Comparison of ENCODE assay signal across 8 mouse cellular contexts in the genomic region with DNA sequence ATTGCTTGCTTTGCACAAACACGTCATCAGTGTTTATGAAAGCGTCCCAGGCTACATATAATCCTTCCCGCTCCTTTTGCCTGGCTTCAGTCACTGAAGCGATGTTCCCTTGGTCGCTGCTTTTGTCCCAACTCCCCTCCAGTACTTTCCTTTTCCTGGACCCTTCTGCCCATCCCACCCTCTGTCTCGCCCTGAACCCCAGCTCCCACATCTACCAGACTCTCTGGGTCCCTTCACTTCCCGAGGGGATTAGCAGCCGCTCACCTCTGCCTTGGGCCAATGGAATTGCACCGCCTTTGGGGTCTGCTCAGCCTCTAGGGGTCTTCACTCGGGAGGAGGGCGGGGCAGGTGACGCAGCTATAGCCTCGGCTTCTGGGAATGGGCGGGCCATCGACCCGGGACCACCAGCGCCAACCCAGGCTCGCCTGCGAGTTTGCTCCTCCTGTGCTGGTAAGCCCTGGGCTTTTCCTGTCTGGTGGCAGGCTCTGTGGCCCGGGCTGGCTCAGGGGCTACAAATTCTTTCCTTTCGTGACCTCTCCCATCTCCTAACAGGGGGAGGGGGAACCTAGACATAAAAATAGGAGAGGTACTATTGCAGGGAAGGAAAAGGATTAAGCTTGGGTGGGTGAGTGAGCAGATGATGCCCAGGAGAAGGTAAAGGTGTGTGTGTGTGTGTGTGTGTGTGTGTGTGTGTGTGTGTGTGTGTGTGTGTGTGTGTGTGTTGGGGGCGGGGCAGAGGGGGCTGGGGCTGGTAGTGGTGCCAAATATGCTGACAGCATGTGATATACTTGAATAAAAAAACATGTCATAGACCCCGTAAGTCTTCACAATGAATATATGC. TPM values are rescaled to one million over a fixed set of nuclear protein-coding genes. Genes with fewer than 3 reads are reported as not detected.
A peak's percentile ranks its signal among the peaks of the same experiment; 100 is the strongest.
DNase-seq lines count a peak whose midpoint lies in the region; ATAC-seq and TF ChIP-seq lines count a peak whose summit lies in the region.

A gene (minus strand): TSS at position 330 of the 841 bp plus-strand sequence.

- TF ChIP-seq EP300 in heart, adult 2 months (IDR thresholded peaks at IDR 0.05; ENCODE audit: insufficient read depth, low read depth, low read length) = no peak

- peaks cover 3% of the 10 kb centered on the region; the same call in 1 of the 2 replicates for H3K27me3 ChIP-seq in spleen, adult 2 months (ENCODE audit: control insufficient read depth, insufficient read depth, low read length)
- no peaks in the 10 kb centered on the region for H3K27me3 ChIP-seq in heart, adult 2 months (ENCODE audit: control insufficient read depth, insufficient read depth, low read length)
- H3K27me3 ChIP-seq in kidney, postnatal 0 days (ENCODE audit: insufficient read depth, low read length) = no peaks in the 10 kb centered on the region
- no peaks in the 10 kb centered on the region for H3K27me3 ChIP-seq in lung, embryonic 14.5 days (ENCODE audit: insufficient read depth, low read length)

- H3K4me2 ChIP-seq in kidney, postnatal 0 days (ENCODE audit: low read length) = peak within 1 kb of the TSS; percentile 83
- H3K4me2 ChIP-seq in lung, embryonic 14.5 days = peak within 1 kb of the TSS; percentile 67

- H3K9ac ChIP-seq in heart, adult 2 months (ENCODE audit: low read depth, low read length) = peak within 1 kb of the TSS; percentile 46
- H3K9ac ChIP-seq in kidney, postnatal 0 days (ENCODE audit: low read depth, low read length) = peak within 1 kb of the TSS; percentile 60
- H3K9ac ChIP-seq in lung, embryonic 14.5 days = peak within 1 kb of the TSS; percentile 59

- no peaks in the 10 kb centered on the region for H3K36me3 ChIP-seq in spleen, adult 2 months (ENCODE audit: control insufficient read depth, insufficient read depth, low read length)
- H3K36me3 ChIP-seq in heart, adult 2 months (ENCODE audit: control insufficient read depth, insufficient read depth, low read length) = no peaks in the 10 kb centered on the region
- no peaks in the 10 kb centered on the region for H3K36me3 ChIP-seq in kidney, postnatal 0 days (ENCODE audit: insufficient read depth, low read length)
- no peaks in the 10 kb centered on the region for H3K36me3 ChIP-seq in lung, embryonic 14.5 days (ENCODE audit: insufficient read depth)

- peaks cover 2% of the 10 kb centered on the region for H3K4me1 ChIP-seq in spleen, adult 2 months (ENCODE audit: control insufficient read depth, insufficient read depth, insufficient read length)
- peaks cover 1% of the 10 kb centered on the region; the same call in 1 of the 2 replicates for H3K4me1 ChIP-seq in heart, adult 2 months (ENCODE audit: control insufficient read depth, insufficient read depth, low read length)
- H3K4me1 ChIP-seq in kidney, postnatal 0 days (replicated peaks; ENCODE audit: insufficient read depth, low read length) = no peaks in the 10 kb centered on the region
- no peaks in the 10 kb centered on the region for H3K4me1 ChIP-seq in lung, embryonic 14.5 days (ENCODE audit: insufficient read depth)

- no peak within 1 kb of the TSS for H3K27ac ChIP-seq in spleen, adult 2 months (ENCODE audit: insufficient read depth, low read length)
- H3K27ac ChIP-seq in heart, adult 2 months = peak within 1 kb of the TSS; percentile 23
- peak within 1 kb of the TSS; percentile 26; the same call in 1 of the 2 replicates for H3K27ac ChIP-seq in kidney, postnatal 0 days
- H3K27ac ChIP-seq in lung, embryonic 14.5 days (ENCODE audit: low read depth) = peak within 1 kb of the TSS; percentile 83

- TF ChIP-seq POLR2A in spleen, adult 2 months (IDR thresholded peaks at IDR 0.05; ENCODE audit: low read depth, low read length) = no peak
- TF ChIP-seq POLR2A in heart, adult 2 months (IDR thresholded peaks at IDR 0.05; ENCODE audit: insufficient read depth, low read depth, low read length) = no peak

- peak; percentile 95 for ATAC-seq in kidney, postnatal 0 days (replicated peaks; ENCODE audit: low FRiP score, low read depth)
- ATAC-seq in lung, embryonic 14.5 days (ENCODE audit: insufficient read depth) = peak; percentile 96

- intact Hi-C loops in heart, adult 2 months (cut with DNase I) = no loop called here

- no peak for DNase-seq in spleen, adult 2 months (ENCODE audit: low read depth in 1 of 2, low spot score in 2 of 2)
- DNase-seq in spleen, postnatal 14 days (ENCODE audit: low spot score in 2 of 2) = no peak
- peak; percentile 67 for DNase-seq in embryo, embryonic 11.5 days (ENCODE audit: low read depth, low spot score)
- DNase-seq in heart, adult 2 months = peak; percentile 32 to 48
- peak; percentile 89 for DNase-seq in kidney, postnatal 0 days (ENCODE audit: low spot score)
- DNase-seq in lung, embryonic 14.5 days = peak; percentile 87
- DNase-seq in ovary, postnatal 10 days (ENCODE audit: low spot score) = peak; percentile 46
- DNase-seq in yolk sac, embryonic 10.5 days (ENCODE audit: low spot score) = peak; percentile 65

- WGBS in spleen, adult 2 months = 8% methylated on average over 23 of the region's 23 CpGs
- WGBS in heart, adult 2 months = 3% methylated on average over 22 of the region's 23 CpGs
- WGBS in kidney, postnatal 0 days = 5% methylated on average over 23 of the region's 23 CpGs
- WGBS in lung, embryonic 14.5 days = 3% methylated on average over 23 of the region's 23 CpGs

- TF ChIP-seq CTCF in spleen, adult 2 months (IDR thresholded peaks at IDR 0.05; ENCODE audit: extremely low read depth, insufficient read depth, insufficient read length, insufficient replicate concordance) = no peak
- TF ChIP-seq CTCF in heart, adult 2 months (IDR thresholded peaks at IDR 0.05) = no peak
- TF ChIP-seq CTCF in kidney, postnatal 0 days (IDR thresholded peaks at IDR 0.05; ENCODE audit: low read depth) = no peak
- no peak for TF ChIP-seq CTCF in lung, embryonic 14.5 days (IDR thresholded peaks at IDR 0.05; ENCODE audit: low read depth)

- no peaks in the 10 kb centered on the region for H3K9me3 ChIP-seq in kidney, postnatal 0 days (replicated peaks; ENCODE audit: low read length)
- H3K9me3 ChIP-seq in lung, embryonic 14.5 days (ENCODE audit: low read depth, low read length) = no peaks in the 10 kb centered on the region

- peak within 1 kb of the TSS; percentile 50 for H3K4me3 ChIP-seq in spleen, adult 2 months (ENCODE audit: extremely low read depth, insufficient read depth, insufficient read length)
- peak within 1 kb of the TSS; percentile 52 for H3K4me3 ChIP-seq in heart, adult 2 months
- H3K4me3 ChIP-seq in kidney, postnatal 0 days (replicated peaks; ENCODE audit: low read depth, low read length) = peak within 1 kb of the TSS; percentile 77
- H3K4me3 ChIP-seq in lung, embryonic 14.5 days (ENCODE audit: low read depth, low read length) = peak within 1 kb of the TSS; percentile 47

- H3K79me2 ChIP-seq in heart, adult 2 months (replicated peaks; ENCODE audit: control insufficient read depth, insufficient read depth, low read length) = no peaks in the 10 kb centered on the region

RNA-seq across cellular contexts. Expression of the gene that starts here (rescaled TPM):
- 0.35 and 0.40 TPM in 2 replicates for polyA plus RNA-seq in spleen, adult 2 months (2012; rRNA removed)
- total RNA-seq in heart, adult 2 months (2021) = 1 to 10 TPM; 1.2 to 2.4 TPM
- 0.68 and 1.3 TPM in 2 replicates for polyA plus RNA-seq in heart, adult 2 months (2012; rRNA removed)
- 2.3 and 2.5 TPM in 2 replicates for polyA plus RNA-seq in kidney, postnatal 0 days (2015; fragmentation: Nextera tagmentation; extraction: Ambion mirVana)
- polyA plus RNA-seq in lung, embryonic 14.5 days (2014; fragmentation: Nextera tagmentation; extraction: Ambion mirVana) = 9.9 and 10.3 TPM in 2 replicates

Comparison
In these comparisons a context has a peak if more than half of its experiments do, and no peak if none do; other contexts are left out.
1. DNase-seq: peak in embryo, embryonic 11.5 days (single experiment), heart, adult 2 months (2 of 2), kidney, postnatal 0 days (single experiment), lung, embryonic 14.5 days (single experiment), ovary, postnatal 10 days (single experiment) and yolk sac, embryonic 10.5 days (single experiment); none in spleen, adult 2 months (0 of 2) and spleen, postnatal 14 days (0 of 2).
2. Peak in every context shown above with its lines, with median percentiles within 50 percentile points of each other: H3K4me3 ChIP-seq and H3K9ac ChIP-seq.